Mouse (Mus musculus): Measurements from ENCODE around the gene Dynlt1f. TPM values are rescaled to one million over a fixed set of nuclear protein-coding genes. Genes with fewer than 3 reads are reported as not detected.
"Not testable (repeated sequence)": the region's sequence is repeated elsewhere in the genome, so short reads cannot be mapped to it uniquely, and the experiment has no call there.

Dynlt1f gene
- polyA plus RNA-seq, 1 experiment = 809 TPM

DNA sequence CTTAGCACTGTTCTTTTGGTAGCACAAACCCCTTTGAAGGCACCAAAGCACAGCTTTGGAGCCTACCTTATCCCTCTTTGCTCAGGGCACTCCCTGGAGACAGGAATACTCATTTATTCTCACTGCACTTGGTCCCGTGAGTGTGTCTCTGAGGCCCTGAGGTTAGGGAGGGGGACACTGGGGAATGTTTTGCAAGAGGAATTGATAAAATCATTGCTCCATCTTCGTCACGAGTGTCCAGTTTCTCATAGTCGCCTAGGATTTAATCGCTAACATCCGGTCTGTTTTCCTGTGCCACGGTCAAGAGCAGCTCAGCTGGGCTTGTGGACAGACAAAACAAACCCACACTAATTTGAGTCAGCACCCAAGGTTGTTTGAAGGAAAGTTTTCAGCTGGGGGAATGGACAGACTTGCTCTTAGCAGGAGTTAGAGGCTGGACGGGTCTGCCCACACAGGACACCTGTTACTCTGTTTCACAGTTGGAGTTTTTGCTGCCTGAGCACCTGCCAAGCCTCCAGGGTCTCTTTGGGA, 29.7 kb upstream of the Dynlt1f start:
- not testable (repeated sequence) for H3K4me3 ChIP-seq (ENCODE audit: control insufficient read depth, low read depth, low read length); H3K36me3 ChIP-seq (ENCODE audit: control insufficient read depth, insufficient read depth, low read length); H3K27me3 ChIP-seq (ENCODE audit: control insufficient read depth, insufficient read depth, low read length); H3K27ac ChIP-seq (ENCODE audit: control insufficient read depth, insufficient read depth, low read depth, low read length); H3K4me1 ChIP-seq (ENCODE audit: control insufficient read depth, insufficient read depth, low read length)

DNA sequence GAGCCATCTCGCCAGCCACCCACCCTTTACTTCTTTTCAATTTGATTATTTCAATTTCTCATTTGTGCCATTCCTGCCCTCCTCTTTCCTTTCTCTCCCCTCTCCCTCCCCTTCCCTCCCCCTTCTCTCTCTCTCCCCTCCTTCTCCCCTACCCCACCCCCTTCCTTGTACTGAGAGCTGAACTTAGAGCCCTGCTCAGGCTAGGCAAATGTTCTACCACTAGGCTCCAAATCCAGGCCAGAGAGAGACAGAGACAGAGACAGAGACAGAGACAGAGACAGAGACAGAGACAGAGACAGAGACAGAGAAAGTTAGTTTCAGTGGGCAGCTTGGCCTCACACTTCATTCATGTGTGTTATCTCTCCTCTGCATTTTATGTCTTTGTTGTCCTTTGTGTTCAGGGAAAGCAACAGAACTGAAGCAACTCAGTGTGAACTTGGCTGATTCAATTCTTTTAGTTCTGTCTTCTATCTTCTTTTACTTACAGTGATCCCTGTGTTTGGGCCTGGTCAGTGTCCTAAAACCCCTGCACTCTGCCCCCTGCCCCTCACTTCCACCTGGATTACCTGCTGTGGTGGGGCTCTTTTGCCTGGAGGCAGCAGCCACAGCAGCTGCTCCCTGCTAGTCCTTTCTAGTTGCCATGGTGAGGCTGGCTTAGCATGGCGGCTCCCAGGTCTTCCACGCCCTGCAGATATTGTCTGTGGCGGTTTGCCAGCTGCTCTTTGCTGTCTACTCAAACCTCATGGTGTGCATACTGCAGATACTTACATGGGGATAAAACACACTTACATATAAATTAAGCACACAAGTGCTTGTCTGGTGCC, 29.0 kb upstream of the Dynlt1f start:
- not testable (repeated sequence) for H3K4me1 ChIP-seq (ENCODE audit: control insufficient read depth, insufficient read depth, low read length); H3K27me3 ChIP-seq (ENCODE audit: control insufficient read depth, insufficient read depth, low read length); H3K27ac ChIP-seq (ENCODE audit: control insufficient read depth, insufficient read depth, low read depth, low read length)

GRCm38 (mm10) chr17:6683702-6684101, 28.0 kb upstream of the Dynlt1f start:
- not testable (repeated sequence) for H3K4me3 ChIP-seq (ENCODE audit: control insufficient read depth, low read depth, low read length); H3K4me1 ChIP-seq (ENCODE audit: control insufficient read depth, insufficient read depth, low read length); H3K27me3 ChIP-seq (ENCODE audit: control insufficient read depth, insufficient read depth, low read length); H3K36me3 ChIP-seq (ENCODE audit: control insufficient read depth, insufficient read depth, low read length); H3K27ac ChIP-seq (ENCODE audit: control insufficient read depth, insufficient read depth, low read depth, low read length)

More for the DNA sequence above, 29.0 kb upstream of the Dynlt1f start:
- H3K4me3 ChIP-seq (ENCODE audit: control insufficient read depth, low read depth, low read length); H3K36me3 ChIP-seq (ENCODE audit: control insufficient read depth, insufficient read depth, low read length): not testable (repeated sequence)

- H3K4me3 ChIP-seq (ENCODE audit: control insufficient read depth, low read depth, low read length); H3K27ac ChIP-seq (ENCODE audit: control insufficient read depth, insufficient read depth, low read depth, low read length); H3K36me3 ChIP-seq (ENCODE audit: control insufficient read depth, insufficient read depth, low read length); H3K27me3 ChIP-seq (ENCODE audit: control insufficient read depth, insufficient read depth, low read length); H3K4me1 ChIP-seq (ENCODE audit: control insufficient read depth, insufficient read depth, low read length): not testable (repeated sequence)
These were observed 26.0 kb upstream of the Dynlt1f start for GRCm38 (mm10) chr17:6681721-6682120.

DNA sequence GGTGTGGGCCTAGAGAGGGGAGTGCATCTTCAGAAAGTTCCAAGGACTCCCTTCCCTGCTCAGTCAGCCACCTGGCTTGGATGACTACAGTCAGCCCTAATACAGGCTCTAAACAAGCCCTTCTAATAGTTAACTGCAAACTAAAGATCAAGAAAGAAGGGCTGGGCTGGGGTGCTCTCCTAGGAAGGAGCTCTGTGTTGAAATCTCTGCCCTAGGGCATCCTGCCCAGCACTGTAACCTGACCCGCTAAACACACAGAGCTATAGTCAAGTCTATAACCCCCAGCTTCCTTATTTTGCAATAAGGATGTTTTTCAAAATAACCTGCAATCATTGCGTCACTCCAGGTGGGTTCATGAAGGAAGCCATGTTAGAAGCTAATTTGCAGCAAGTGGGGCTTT, 22.4 kb upstream of the Dynlt1f start:
- H3K4me3 ChIP-seq (ENCODE audit: control insufficient read depth, low read depth, low read length) = not testable (repeated sequence)

DNA sequence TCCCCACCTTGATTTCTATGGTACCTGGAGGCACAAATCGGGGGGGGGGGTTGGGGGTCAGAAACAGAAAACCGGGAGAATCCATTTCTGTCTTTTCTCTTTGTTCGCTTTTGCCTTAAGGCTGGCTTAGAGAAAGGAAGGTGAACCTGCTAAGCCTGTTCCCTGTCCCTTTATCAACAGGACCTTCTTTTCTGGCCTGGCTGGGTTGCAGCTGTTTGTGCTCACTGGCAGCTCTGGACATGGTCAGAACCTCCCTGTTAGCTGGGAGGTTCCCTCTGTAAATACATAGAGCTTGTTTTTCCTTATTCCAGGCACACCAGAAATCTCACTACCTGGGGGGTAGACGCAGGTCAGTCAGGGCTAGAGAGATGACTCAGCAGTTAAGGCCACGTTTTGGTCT, 18.6 kb upstream of the Dynlt1f start:
- H3K27me3 ChIP-seq (ENCODE audit: control insufficient read depth, insufficient read depth, low read length); H3K4me1 ChIP-seq (ENCODE audit: control insufficient read depth, insufficient read depth, low read length); H3K36me3 ChIP-seq (ENCODE audit: control insufficient read depth, insufficient read depth, low read length); H3K27ac ChIP-seq (ENCODE audit: control insufficient read depth, insufficient read depth, low read depth, low read length); H3K4me3 ChIP-seq (ENCODE audit: control insufficient read depth, low read depth, low read length): not testable (repeated sequence)

More for the DNA sequence above, 22.4 kb upstream of the Dynlt1f start:
- H3K27me3 ChIP-seq (ENCODE audit: control insufficient read depth, insufficient read depth, low read length); H3K27ac ChIP-seq (ENCODE audit: control insufficient read depth, insufficient read depth, low read depth, low read length); H3K36me3 ChIP-seq (ENCODE audit: control insufficient read depth, insufficient read depth, low read length); H3K4me1 ChIP-seq (ENCODE audit: control insufficient read depth, insufficient read depth, low read length): not testable (repeated sequence)

DNA sequence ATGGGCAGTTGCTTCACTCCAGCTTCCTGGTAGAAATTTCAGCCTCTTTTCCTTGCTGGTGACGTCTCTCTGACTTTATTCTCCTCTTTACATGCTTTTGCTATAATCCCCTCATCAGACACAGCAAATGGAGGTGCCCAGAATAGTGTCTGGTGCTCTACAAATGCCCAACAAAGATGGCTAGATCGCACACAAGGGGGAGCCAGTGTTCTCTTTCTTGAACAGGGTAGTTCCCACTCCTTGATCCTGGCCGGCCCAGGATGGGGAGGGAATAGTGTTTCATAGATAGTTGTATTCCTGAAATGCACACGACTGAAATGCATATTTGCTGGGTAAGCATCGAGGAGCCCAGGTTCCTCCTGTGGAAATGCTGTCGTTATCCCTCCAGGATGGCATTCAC, 12.8 kb upstream of the Dynlt1f start:
- H3K27me3 ChIP-seq (ENCODE audit: control insufficient read depth, insufficient read depth, low read length) = not testable (repeated sequence)

DNA sequence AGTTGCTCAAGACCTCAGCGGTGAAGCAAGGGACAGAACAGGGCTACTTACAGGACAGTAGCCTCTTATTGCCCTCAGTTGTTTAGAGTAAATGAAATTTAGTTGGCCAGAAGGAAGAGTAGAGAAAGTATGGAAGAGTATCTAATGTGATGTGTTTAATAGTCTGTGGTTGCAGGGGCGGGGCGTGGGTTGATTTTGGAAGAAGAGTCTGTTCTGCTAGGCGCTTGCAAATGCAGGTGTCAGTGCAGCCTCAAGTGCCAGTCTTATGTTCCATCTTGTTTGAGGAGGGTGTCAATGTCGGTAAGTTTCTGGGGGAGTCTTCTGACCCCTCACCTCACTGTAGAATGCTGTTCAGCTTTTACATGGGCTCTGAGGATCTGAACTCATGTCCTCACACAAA, 9.7 kb upstream of the Dynlt1f start:
- H3K36me3 ChIP-seq (ENCODE audit: control insufficient read depth, insufficient read depth, low read length); H3K4me1 ChIP-seq (ENCODE audit: control insufficient read depth, insufficient read depth, low read length); H3K27ac ChIP-seq (ENCODE audit: control insufficient read depth, insufficient read depth, low read depth, low read length); H3K4me3 ChIP-seq (ENCODE audit: control insufficient read depth, low read depth, low read length); H3K27me3 ChIP-seq (ENCODE audit: control insufficient read depth, insufficient read depth, low read length): not testable (repeated sequence)

More for the DNA sequence above, 12.8 kb upstream of the Dynlt1f start:
- H3K27ac ChIP-seq (ENCODE audit: control insufficient read depth, insufficient read depth, low read depth, low read length); H3K36me3 ChIP-seq (ENCODE audit: control insufficient read depth, insufficient read depth, low read length); H3K4me3 ChIP-seq (ENCODE audit: control insufficient read depth, low read depth, low read length); H3K4me1 ChIP-seq (ENCODE audit: control insufficient read depth, insufficient read depth, low read length): not testable (repeated sequence)

DNA sequence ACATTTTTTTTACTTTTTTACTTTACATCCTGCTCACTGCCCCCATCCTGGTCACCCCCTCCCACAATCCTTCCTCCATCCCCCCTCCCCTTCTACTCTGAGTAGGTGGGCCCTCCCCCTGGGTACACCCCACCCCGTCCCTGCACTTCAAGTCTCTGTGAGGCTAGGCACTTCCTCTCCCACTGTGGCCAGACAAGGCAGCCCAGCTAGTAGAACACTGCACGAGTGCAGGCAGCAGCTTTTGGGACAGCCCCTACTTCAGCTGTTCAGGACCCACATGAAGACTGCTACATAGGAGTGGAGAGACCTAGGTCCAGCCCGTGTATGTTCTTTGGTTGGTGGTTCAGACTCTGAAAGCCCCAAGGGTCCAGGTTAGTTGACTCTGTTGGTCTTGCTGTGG, 7.1 kb upstream of the Dynlt1f start:
- not testable (repeated sequence) for H3K27ac ChIP-seq (ENCODE audit: control insufficient read depth, insufficient read depth, low read depth, low read length); H3K36me3 ChIP-seq (ENCODE audit: control insufficient read depth, insufficient read depth, low read length); H3K4me1 ChIP-seq (ENCODE audit: control insufficient read depth, insufficient read depth, low read length); H3K4me3 ChIP-seq (ENCODE audit: control insufficient read depth, low read depth, low read length); H3K27me3 ChIP-seq (ENCODE audit: control insufficient read depth, insufficient read depth, low read length)

- not testable (repeated sequence) for H3K4me3 ChIP-seq (ENCODE audit: control insufficient read depth, low read depth, low read length); H3K4me1 ChIP-seq (ENCODE audit: control insufficient read depth, insufficient read depth, low read length); H3K27ac ChIP-seq (ENCODE audit: control insufficient read depth, insufficient read depth, low read depth, low read length); H3K36me3 ChIP-seq (ENCODE audit: control insufficient read depth, insufficient read depth, low read length); H3K27me3 ChIP-seq (ENCODE audit: control insufficient read depth, insufficient read depth, low read length)
These were observed 5.6 kb upstream of the Dynlt1f start for GRCm38 (mm10) chr17:6661093-6661816.

- not testable (repeated sequence) for H3K27me3 ChIP-seq (ENCODE audit: control insufficient read depth, insufficient read depth, low read length); H3K27ac ChIP-seq (ENCODE audit: control insufficient read depth, insufficient read depth, low read depth, low read length)
These were observed 4.9 kb upstream of the Dynlt1f start for GRCm38 (mm10) chr17:6660589-6660988.

GRCm38 (mm10) chr17:6658801-6659200, 3.1 kb upstream of the Dynlt1f start, which contains the start of gene Sytl3:
Gene Sytl3, plus strand, starts transcription at chr17:6659093.
- H3K4me3 ChIP-seq (ENCODE audit: control insufficient read depth, low read depth, low read length); H3K27ac ChIP-seq (ENCODE audit: control insufficient read depth, insufficient read depth, low read depth, low read length); H3K27me3 ChIP-seq (ENCODE audit: control insufficient read depth, insufficient read depth, low read length); H3K36me3 ChIP-seq (ENCODE audit: control insufficient read depth, insufficient read depth, low read length); H3K4me1 ChIP-seq (ENCODE audit: control insufficient read depth, insufficient read depth, low read length): not testable (repeated sequence)

More at GRCm38 (mm10) chr17:6660589-6660988, 4.9 kb upstream of the Dynlt1f start:
- H3K36me3 ChIP-seq (ENCODE audit: control insufficient read depth, insufficient read depth, low read length); H3K4me1 ChIP-seq (ENCODE audit: control insufficient read depth, insufficient read depth, low read length); H3K4me3 ChIP-seq (ENCODE audit: control insufficient read depth, low read depth, low read length): not testable (repeated sequence)
